Mouse (Mus musculus) heart, embryonic 10.5 days (tissue): ENCODE measurements at regions not wholly inside any gene's neighbourhood (a gene's known extent, or its start where the extent isn't known, plus 50 kb on each side); places are given as distances from the start of the nearest gene placed in this dataset.

Experiments
- DNase-seq: peaks from one replicate; pipeline ENCODE4 v3.0.0-alpha.2; 2017; ENCODE audit warnings: low spot score
- H3K27ac ChIP-seq: fragments of 300-500 bp; sonication (generic); 2 replicates; pipeline ENCODE4 v1.5.1; 2016; ENCODE audit warnings: mild to moderate bottlenecking
- H3K27me3 ChIP-seq: fragments of 300-500 bp; sonication (generic); 2 replicates; pipeline ENCODE4 v1.6.1; 2016; ENCODE audit warnings: mild to moderate bottlenecking; ENCODE audit not compliant: poor library complexity, insufficient read depth, severe bottlenecking
- H3K36me3 ChIP-seq: fragments of 300-500 bp; sonication (generic); 2 replicates; pipeline ENCODE4 v1.6.1; 2016; ENCODE audit warnings: mild to moderate bottlenecking, moderate library complexity
- H3K4me1 ChIP-seq: fragments of 300-500 bp; sonication (generic); 2 replicates; pipeline ENCODE4 v1.6.1; 2016; ENCODE audit warnings: mild to moderate bottlenecking
- H3K4me3 ChIP-seq: fragments of 300-500 bp; sonication (generic); 2 replicates; pipeline ENCODE4 v1.5.1; 2016; ENCODE audit warnings: mild to moderate bottlenecking, moderate library complexity
- H3K9me3 ChIP-seq: fragments of 300-500 bp; sonication (generic); 2 replicates; pipeline ENCODE4 v1.6.1; 2016; ENCODE audit warnings: mild to moderate bottlenecking, moderate library complexity
- WGBS: fragments of 180-500 bp; shearing (Covaris S2); methylation state at CpG from one replicate; pipeline ENCODE4 v1.1.7; 2016; 5-methylcytosine and 5-hydroxymethylcytosine counted together

- Histone ChIP-seq H3K36me3 (no peaks in the 10 kb centered on the region), H3K27ac (no peak overlapping the region), H3K27me3 (peaks cover 20% of the 10 kb centered on the region), H3K4me3 (no peak overlapping the region), H3K9me3 (no peaks in the 10 kb centered on the region), H3K4me1 (peaks cover 6% of the 10 kb centered on the region)
- WGBS: 66% methylated on average over 10 of the region's 10 CpGs
- DNase-seq: no peak
Measured at GRCm38 (mm10) chr10:118978181-118978743, 108.3 kb upstream of the Dyrk2 start.

- no peak overlapping the region for H3K27ac ChIP-seq
- 84% methylated on average over 10 of the region's 10 CpGs for WGBS
- no peak for DNase-seq
- H3K4me1 ChIP-seq: peaks cover 6% of the 10 kb centered on the region
- no peaks in the 10 kb centered on the region for H3K36me3 ChIP-seq
- H3K27me3 ChIP-seq: peaks cover 20% of the 10 kb centered on the region
- no peak overlapping the region for H3K4me3 ChIP-seq
- H3K9me3 ChIP-seq: no peaks in the 10 kb centered on the region
Measured at GRCm38 (mm10) chr10:118976447-118976846, 106.4 kb upstream of the Dyrk2 start.

GRCm38 (mm10) chr10:118975772-118976171 lies 105.8 kb upstream of the Dyrk2 start:
- Histone ChIP-seq H3K4me1 (peaks cover 6% of the 10 kb centered on the region), H3K9me3 (no peaks in the 10 kb centered on the region), H3K27me3 (peaks cover 20% of the 10 kb centered on the region), H3K27ac (no peak overlapping the region), H3K36me3 (no peaks in the 10 kb centered on the region), H3K4me3 (no peak overlapping the region)
- WGBS: 82% methylated on average over 2 of the region's 2 CpGs
- no peak for DNase-seq

- Histone ChIP-seq H3K4me3 (no peak overlapping the region), H3K4me1 (peaks cover 5% of the 10 kb centered on the region), H3K27ac (no peak overlapping the region), H3K9me3 (no peaks in the 10 kb centered on the region), H3K36me3 (no peaks in the 10 kb centered on the region), H3K27me3 (peaks cover 19% of the 10 kb centered on the region)
- WGBS: 55% methylated on average over 4 of the region's 4 CpGs
- no peak for DNase-seq
Measured at GRCm38 (mm10) chr10:118973324-118973723, 103.3 kb upstream of the Dyrk2 start.

GRCm38 (mm10) chr10:118972626-118973025 lies 102.6 kb upstream of the Dyrk2 start:
- peaks cover 12% of the 10 kb centered on the region for H3K27me3 ChIP-seq
- WGBS: 85% methylated on average over 4 of the region's 4 CpGs
- DNase-seq: peak; percentile 24
- no peaks in the 10 kb centered on the region for H3K4me1 ChIP-seq
- H3K27ac ChIP-seq: no peak overlapping the region
- no peaks in the 10 kb centered on the region for H3K9me3 ChIP-seq
- no peak overlapping the region for H3K4me3 ChIP-seq
- no peaks in the 10 kb centered on the region for H3K36me3 ChIP-seq

- Histone ChIP-seq H3K4me1 (no peaks in the 10 kb centered on the region), H3K9me3 (no peaks in the 10 kb centered on the region), H3K27ac (no peak overlapping the region), H3K36me3 (no peaks in the 10 kb centered on the region), H3K27me3 (no peaks in the 10 kb centered on the region), H3K4me3 (no peak overlapping the region)
- DNase-seq: peak; percentile 51
- 81% methylated on average over 14 of the region's 14 CpGs for WGBS
Measured at GRCm38 (mm10) chr10:118970457-118971175, 100.6 kb upstream of the Dyrk2 start.

GRCm38 (mm10) chr10:118961713-118962181 lies 91.7 kb upstream of the Dyrk2 start:
- no peaks in the 10 kb centered on the region for H3K9me3 ChIP-seq
- DNase-seq: peak; percentile 63
- 58% methylated on average over 7 of the region's 7 CpGs for WGBS
- no peak overlapping the region for H3K4me3 ChIP-seq
- peaks cover 11% of the 10 kb centered on the region for H3K4me1 ChIP-seq
- no peak overlapping the region for H3K27ac ChIP-seq
- H3K36me3 ChIP-seq: no peaks in the 10 kb centered on the region
- H3K27me3 ChIP-seq: 0 out of 2 replicates have a peak, but pooled peaks cover 6% of the 10 kb centered on the region

GRCm38 (mm10) chr10:118960076-118960475 lies 90.1 kb upstream of the Dyrk2 start:
- Histone ChIP-seq H3K27me3 (0 out of 2 replicates have a peak, but pooled peaks cover 6% of the 10 kb centered on the region), H3K36me3 (no peaks in the 10 kb centered on the region), H3K4me3 (no peak overlapping the region), H3K9me3 (no peaks in the 10 kb centered on the region), H3K4me1 (peaks cover 11% of the 10 kb centered on the region), H3K27ac (no peak overlapping the region)
- 67% methylated on average over 6 of the region's 6 CpGs for WGBS
- DNase-seq: peak; percentile 64

- Histone ChIP-seq H3K27me3 (0 out of 2 replicates have a peak, but pooled peaks cover 6% of the 10 kb centered on the region), H3K36me3 (no peaks in the 10 kb centered on the region), H3K27ac (no peak overlapping the region), H3K9me3 (no peaks in the 10 kb centered on the region), H3K4me1 (peaks cover 11% of the 10 kb centered on the region), H3K4me3 (no peak overlapping the region)
- DNase-seq: peak; percentile 17
- 66% methylated on average over 8 of the region's 8 CpGs for WGBS
Measured at GRCm38 (mm10) chr10:118959623-118960022, 89.6 kb upstream of the Dyrk2 start.

GRCm38 (mm10) chr10:118956352-118956751 lies 86.3 kb upstream of the Dyrk2 start:
- no peaks in the 10 kb centered on the region for H3K36me3 ChIP-seq
- 85% methylated on average over 9 of the region's 9 CpGs for WGBS

GRCm38 (mm10) chr10:118953440-118953839 lies 83.4 kb upstream of the Dyrk2 start:
- no peak for DNase-seq
- Histone ChIP-seq H3K9me3 (no peaks in the 10 kb centered on the region), H3K36me3 (no peaks in the 10 kb centered on the region), H3K27ac (no peak overlapping the region), H3K27me3 (0 out of 2 replicates have a peak, but pooled peaks cover 6% of the 10 kb centered on the region), H3K4me3 (no peak overlapping the region), H3K4me1 (peaks cover 4% of the 10 kb centered on the region)
- 50% methylated on average over 6 of the region's 6 CpGs for WGBS

More at GRCm38 (mm10) chr10:118956352-118956751, 86.3 kb upstream of the Dyrk2 start:
- Histone ChIP-seq H3K4me3 (no peak overlapping the region), H3K4me1 (peaks cover 10% of the 10 kb centered on the region), H3K27ac (no peak overlapping the region), H3K27me3 (0 out of 2 replicates have a peak, but pooled peaks cover 6% of the 10 kb centered on the region), H3K9me3 (no peaks in the 10 kb centered on the region)
- DNase-seq: no peak

GRCm38 (mm10) chr10:118952756-118953155 lies 82.7 kb upstream of the Dyrk2 start:
- H3K4me1 ChIP-seq: peaks cover 4% of the 10 kb centered on the region
- DNase-seq: no peak
- no peak overlapping the region for H3K4me3 ChIP-seq
- H3K36me3 ChIP-seq: no peaks in the 10 kb centered on the region
- no peak overlapping the region for H3K27ac ChIP-seq
- 89% methylated on average over 9 of the region's 9 CpGs for WGBS
- H3K9me3 ChIP-seq: no peaks in the 10 kb centered on the region
- 0 out of 2 replicates have a peak, but pooled peaks cover 5% of the 10 kb centered on the region for H3K27me3 ChIP-seq

GRCm38 (mm10) chr10:118947724-118948123 lies 77.7 kb upstream of the Dyrk2 start:
- no peak for DNase-seq
- H3K27me3 ChIP-seq: no peaks in the 10 kb centered on the region
- H3K9me3 ChIP-seq: no peaks in the 10 kb centered on the region
- H3K27ac ChIP-seq: no peak overlapping the region
- WGBS: 73% methylated on average over 6 of the region's 6 CpGs
- H3K4me3 ChIP-seq: no peak overlapping the region
- H3K36me3 ChIP-seq: no peaks in the 10 kb centered on the region
- H3K4me1 ChIP-seq: no peaks in the 10 kb centered on the region
